Mouse (Mus musculus): Measurements from ENCODE around the gene Clec1b.

DNA sequence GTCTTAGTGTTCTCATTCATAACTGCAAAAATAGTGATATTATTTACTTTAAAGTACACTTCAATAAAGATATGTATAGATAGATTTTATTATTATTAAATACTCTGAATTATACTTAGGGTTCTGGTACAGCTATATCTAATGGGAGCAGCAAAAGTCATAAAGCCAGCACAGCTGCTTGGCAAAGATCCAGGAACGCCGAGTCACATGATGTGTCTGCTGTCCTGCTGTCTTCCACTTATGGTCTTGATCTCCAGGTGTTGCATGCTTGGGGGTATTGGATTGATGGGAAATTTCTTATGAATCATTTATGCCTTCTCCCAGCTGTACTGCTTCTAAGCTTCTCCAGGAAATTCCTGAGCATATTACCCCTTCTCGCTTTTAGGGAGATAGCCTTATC lies 13.6 kb upstream of the Clec1b start:
- TF ChIP-seq POLR2A (IDR thresholded peaks at IDR 0.05; ENCODE audit: borderline replicate concordance, extremely low read depth, insufficient read depth, insufficient read length, poor library complexity, severe bottlenecking) (no peak), CTCF (IDR thresholded peaks at IDR 0.05; ENCODE audit: borderline replicate concordance, extremely low read depth, insufficient read depth, insufficient read length) (no peak)
